Mouse (Mus musculus) embryonic fibroblast, embryonic 13.5 days (primary cell): Measurements from ENCODE around the gene Ino80b. TPM values are rescaled to one million over a fixed set of nuclear protein-coding genes. Genes with fewer than 3 reads are reported as not detected.
A peak's percentile ranks its signal among the peaks of the same experiment; 100 is the strongest.

Experiments
- H3K27ac ChIP-seq: 2 replicates; pipeline ENCODE4 v1.5.1; 2012; ENCODE audit warnings: low read length, control low read depth, inconsistent platforms; ENCODE audit not compliant: insufficient read depth
- H3K4me1 ChIP-seq: 2 replicates; pipeline ENCODE4 v1.6.1; 2011; ENCODE audit warnings: low read length; ENCODE audit not compliant: control insufficient read depth, insufficient read depth
- H3K4me3 ChIP-seq: 2 replicates; pipeline ENCODE4 v1.5.1; 2011; ENCODE audit warnings: mild to moderate bottlenecking, control low read depth, low read length; ENCODE audit not compliant: insufficient read depth
- CTCF ChIP-seq: IDR thresholded peaks from 2 replicates; pipeline ENCODE4 v1.5.1; 2011; ENCODE audit warnings: mild to moderate bottlenecking, control low read depth, low read length, moderate library complexity, borderline replicate concordance; ENCODE audit not compliant: insufficient read depth
- POLR2A ChIP-seq: IDR thresholded peaks from 2 replicates; pipeline ENCODE4 v1.6.1; 2011; ENCODE audit warnings: low read depth, mild to moderate bottlenecking, control low read depth, low read length, moderate library complexity
- polyA plus RNA-seq: library from polyadenylated mRNA; stranded (reverse); fragments of >200 nt; gene quantifications from 2 replicates; pipeline ENCODE4 v1.2.4, GENCODE M21; 2011; ENCODE audit warnings: low read depth; ENCODE audit not compliant: missing spikeins, insufficient read length

Ino80b gene
- polyA plus RNA-seq, 1 experiment: 6.6 TPM

GRCm38 (mm10) chr6:83119734-83120051, 5.5 kb downstream of the Ino80b start:
- Histone ChIP-seq H3K4me3 (no peak overlapping the region), H3K27ac (no peak overlapping the region), H3K4me1 (peaks cover 10% of the 10 kb centered on the region; the same call in 1 of the 2 replicates)
- TF ChIP-seq CTCF (no peak), POLR2A (no peak)

GRCm38 (mm10) chr6:83118825-83119733, 6.2 kb downstream of the Ino80b start:
- TF ChIP-seq POLR2A (peak; percentile 24; the same call in 1 of the 2 replicates), CTCF (no peak)
- Histone ChIP-seq H3K27ac (no peak overlapping the region), H3K4me3 (no peak overlapping the region), H3K4me1 (peaks cover 9% of the 10 kb centered on the region; the same call in 1 of the 2 replicates)

- H3K27ac ChIP-seq: no peak overlapping the region
- no peak for TF ChIP-seq CTCF
- TF ChIP-seq POLR2A: peak; percentile 6; the same call in 1 of the 2 replicates
- no peak overlapping the region for H3K4me3 ChIP-seq
- H3K4me1 ChIP-seq: peaks cover 8% of the 10 kb centered on the region; the same call in 1 of the 2 replicates
Observed at GRCm38 (mm10) chr6:83118369-83118768, 6.9 kb downstream of the Ino80b start.

- TF ChIP-seq POLR2A: 0 out of 2 replicates have a peak, but pooled peaks have one; percentile 21
- no peak for TF ChIP-seq CTCF
- no peak overlapping the region for H3K4me3 ChIP-seq
- H3K27ac ChIP-seq: no peak overlapping the region
- H3K4me1 ChIP-seq: peaks cover 6% of the 10 kb centered on the region; the same call in 1 of the 2 replicates
Observed at GRCm38 (mm10) chr6:83117616-83118015, 7.6 kb downstream of the Ino80b start.

GRCm38 (mm10) chr6:83117165-83117438, 8.1 kb downstream of the Ino80b start:
- no peak for TF ChIP-seq POLR2A
- no peak for TF ChIP-seq CTCF
- Histone ChIP-seq H3K4me1 (peaks cover 6% of the 10 kb centered on the region; the same call in 1 of the 2 replicates), H3K4me3 (no peak overlapping the region), H3K27ac (no peak overlapping the region)

GRCm38 (mm10) chr6:83116373-83117164, 8.7 kb downstream of the Ino80b start:
- TF ChIP-seq POLR2A (peak; percentile 17; the same call in 1 of the 2 replicates), CTCF (no peak)
- Histone ChIP-seq H3K4me3 (peak overlapping the region; percentile 87), H3K27ac (no peak overlapping the region), H3K4me1 (peaks cover 6% of the 10 kb centered on the region; the same call in 1 of the 2 replicates)

- H3K27ac ChIP-seq: peak overlapping the region; percentile 6; the same call in 1 of the 2 replicates
- TF ChIP-seq POLR2A (no peak; the same call in 1 of the 2 replicates), CTCF (no peak)
- peak overlapping the region; percentile 87 for H3K4me3 ChIP-seq
- H3K4me1 ChIP-seq: peaks cover 6% of the 10 kb centered on the region; the same call in 1 of the 2 replicates
Observed at GRCm38 (mm10) chr6:83115682-83116372, 9.4 kb downstream of the Ino80b start.

GRCm38 (mm10) chr6:83115011-83115671, 10.1 kb downstream of the Ino80b start, which contains the start of gene Mogs:
Gene Mogs, plus strand, starts transcription at chr6:83115496.
- Histone ChIP-seq H3K27ac (peak within 1 kb of the TSS; percentile 48), H3K4me1 (peaks cover 6% of the 10 kb centered on the region; the same call in 1 of the 2 replicates), H3K4me3 (peak within 1 kb of the TSS; percentile 87)
- TF ChIP-seq POLR2A: peak; percentile 95
- TF ChIP-seq CTCF: peak; percentile 39; the same call in 1 of the 2 replicates
